Mouse (Mus musculus): Measurements from ENCODE around the gene Ccnyl1.

Gene Ccnyl1

DNA sequence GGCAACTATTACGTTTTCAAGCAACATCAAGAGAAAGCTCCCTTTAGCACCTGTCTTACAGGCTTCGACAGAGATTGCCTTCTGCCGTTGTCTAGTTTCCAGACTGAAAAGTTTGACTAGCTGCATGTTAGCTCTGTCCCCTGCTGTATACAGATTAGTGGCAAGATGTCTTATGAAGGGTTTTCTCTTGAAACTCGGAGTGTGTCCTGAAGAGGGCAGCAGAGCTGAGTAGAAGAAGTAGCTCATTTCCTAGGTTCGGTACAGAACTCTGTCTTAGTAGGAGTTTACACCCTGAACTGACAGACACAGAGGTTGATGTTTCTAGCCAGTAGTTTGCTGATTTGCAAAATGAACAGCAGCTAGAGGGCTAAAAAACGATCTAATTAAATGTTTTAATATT lies 15.0 kb downstream of the Ccnyl1 start:
- DNase-seq: peak; percentile 47

DNA sequence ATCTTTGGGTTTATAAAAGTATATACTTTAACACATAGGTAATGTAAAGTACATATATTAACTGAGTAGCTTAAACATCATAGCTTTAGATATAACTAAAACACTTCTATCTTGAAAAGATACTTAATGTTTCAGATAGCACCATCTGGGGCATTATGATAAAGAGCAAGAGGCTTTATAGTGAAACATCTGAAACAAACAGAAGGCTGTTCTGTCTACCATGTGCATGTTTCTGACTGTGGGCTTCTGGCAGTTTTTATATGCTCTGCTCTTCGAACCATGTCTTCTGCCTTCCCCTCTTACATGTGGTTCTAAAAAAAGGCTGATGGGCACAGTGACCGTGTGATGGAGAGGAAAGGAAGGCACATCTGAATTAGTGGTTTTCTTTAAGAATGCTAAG lies 16.4 kb downstream of the Ccnyl1 start:
- no peak for DNase-seq

DNA sequence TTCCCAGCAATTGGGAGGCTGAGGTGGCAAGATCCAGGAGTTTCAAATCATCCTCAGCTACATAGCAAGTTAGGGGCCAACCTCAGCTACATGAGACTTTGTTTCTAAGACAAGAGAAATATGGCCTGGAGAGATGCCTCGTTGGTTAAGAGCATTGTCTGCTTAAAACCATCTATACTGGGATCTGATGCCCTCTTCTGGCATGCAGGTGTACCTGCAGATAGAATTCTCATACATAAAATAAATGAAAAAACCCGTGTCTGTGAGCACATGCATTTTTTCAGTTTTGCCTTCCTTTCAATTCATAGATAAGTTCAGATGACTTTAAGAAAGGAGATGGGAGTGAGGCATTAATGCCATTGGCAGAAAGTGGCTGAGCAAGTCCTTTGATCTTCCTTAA lies 19.6 kb downstream of the Ccnyl1 start:
- no peak for DNase-seq

DNA sequence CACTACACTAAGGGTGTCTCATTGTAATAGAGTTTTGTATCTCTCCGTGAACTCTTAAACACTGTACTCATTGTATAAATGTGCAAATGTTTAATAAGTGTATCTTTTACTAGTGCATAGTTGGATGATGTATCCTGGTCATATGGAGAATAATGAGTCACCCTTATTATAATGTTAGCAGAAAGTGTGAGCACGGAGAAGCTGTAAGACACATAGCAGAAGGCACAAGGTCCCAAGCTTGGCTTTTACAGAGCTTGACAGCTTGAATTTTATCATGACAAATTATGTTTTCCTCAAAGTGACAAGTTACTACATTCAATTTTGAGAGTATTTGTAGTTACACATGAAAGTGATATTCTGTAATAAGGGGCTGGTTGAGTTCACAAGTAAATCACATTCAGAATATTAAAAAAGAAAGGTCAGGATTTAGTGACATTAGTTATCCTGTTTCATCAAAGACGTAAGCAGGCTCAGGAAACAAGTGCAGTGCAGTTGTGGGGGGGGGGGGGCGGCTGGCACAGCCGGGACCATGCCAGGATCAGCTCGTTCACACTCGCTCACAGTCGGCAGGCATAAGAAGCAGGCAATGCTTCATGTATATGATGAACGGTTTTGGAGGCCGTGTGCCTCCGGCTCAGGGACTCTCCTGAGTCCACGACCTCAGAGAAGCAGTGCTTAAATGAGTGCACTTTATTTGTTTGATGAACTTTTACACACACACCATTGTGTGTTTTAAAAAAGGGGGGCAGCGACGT lies 21.9 kb downstream of the Ccnyl1 start:
- DNase-seq: no peak

DNA sequence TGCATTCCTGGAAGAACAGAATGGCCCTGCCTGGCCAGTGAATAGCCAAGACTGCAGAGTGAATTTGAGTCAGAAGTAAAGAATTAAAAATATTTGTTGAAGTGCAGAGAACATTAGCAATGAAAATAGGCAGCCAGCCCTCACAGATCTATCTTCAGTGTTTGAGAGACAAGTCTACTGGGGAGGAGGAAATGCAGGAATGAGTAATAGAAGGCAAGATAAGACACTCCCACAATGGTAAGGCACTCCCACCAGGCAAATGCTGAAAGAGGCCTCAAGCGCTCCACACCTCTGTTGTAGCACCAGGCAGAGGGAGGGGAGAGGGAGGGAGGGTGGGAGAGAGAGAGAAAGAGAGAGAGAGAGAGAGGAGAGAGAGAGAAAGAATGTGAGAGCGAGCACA lies 25.2 kb downstream of the Ccnyl1 start:
- no peak for DNase-seq

DNA sequence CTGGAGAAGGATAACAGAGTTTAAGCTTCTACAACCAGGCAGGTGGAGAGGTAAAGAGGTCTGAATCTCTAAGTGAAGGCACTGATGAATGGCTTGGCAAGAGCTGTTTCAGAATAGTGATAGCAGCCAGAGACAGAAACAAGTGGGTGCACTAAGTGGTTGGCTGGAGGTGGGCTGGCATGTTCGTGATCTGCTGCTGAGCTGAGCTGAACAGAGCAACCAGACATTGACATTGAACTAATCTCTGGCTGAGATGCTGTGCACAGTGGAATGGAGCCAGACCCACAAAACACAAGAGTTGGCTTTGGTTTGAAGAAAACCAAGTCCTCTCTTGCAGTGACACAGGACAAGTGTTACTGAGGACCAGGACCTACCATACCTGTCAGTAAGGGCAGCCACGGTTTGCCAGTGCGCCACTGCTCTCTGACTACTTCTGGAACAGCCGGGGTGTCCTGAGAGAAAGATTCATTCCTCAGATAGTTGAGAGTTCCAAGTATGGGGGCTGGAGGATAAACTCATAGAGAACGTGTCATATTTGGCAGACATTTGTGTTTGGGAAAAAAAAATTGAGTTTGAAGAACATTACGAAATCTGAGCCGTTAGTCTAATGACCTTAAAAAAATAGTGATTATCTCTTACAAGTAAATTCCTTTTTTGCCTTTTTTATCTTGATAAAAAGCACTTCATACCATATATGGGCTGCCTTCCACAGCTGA lies 26.5 kb downstream of the Ccnyl1 start:
- DNase-seq: no peak

DNA sequence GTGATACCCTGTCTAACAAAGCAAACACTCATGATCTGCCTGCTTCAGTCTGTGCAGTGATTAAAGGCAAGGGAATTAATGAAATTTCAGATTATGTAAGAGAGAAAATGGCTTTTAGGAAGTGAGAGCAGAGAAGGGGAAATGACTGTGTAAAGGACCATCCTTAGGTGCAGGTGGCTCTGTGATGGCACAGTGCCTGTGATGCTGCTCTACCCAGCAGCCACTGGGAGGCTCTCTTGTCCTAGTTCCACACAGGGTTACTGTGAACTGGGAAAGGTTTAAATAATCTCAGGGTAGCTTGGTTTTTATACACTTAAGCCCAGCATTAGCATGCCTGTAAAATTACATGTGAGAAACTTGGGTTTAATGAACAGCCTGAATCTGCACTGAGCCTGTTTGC lies 27.2 kb downstream of the Ccnyl1 start:
- DNase-seq: peak; percentile 51

DNA sequence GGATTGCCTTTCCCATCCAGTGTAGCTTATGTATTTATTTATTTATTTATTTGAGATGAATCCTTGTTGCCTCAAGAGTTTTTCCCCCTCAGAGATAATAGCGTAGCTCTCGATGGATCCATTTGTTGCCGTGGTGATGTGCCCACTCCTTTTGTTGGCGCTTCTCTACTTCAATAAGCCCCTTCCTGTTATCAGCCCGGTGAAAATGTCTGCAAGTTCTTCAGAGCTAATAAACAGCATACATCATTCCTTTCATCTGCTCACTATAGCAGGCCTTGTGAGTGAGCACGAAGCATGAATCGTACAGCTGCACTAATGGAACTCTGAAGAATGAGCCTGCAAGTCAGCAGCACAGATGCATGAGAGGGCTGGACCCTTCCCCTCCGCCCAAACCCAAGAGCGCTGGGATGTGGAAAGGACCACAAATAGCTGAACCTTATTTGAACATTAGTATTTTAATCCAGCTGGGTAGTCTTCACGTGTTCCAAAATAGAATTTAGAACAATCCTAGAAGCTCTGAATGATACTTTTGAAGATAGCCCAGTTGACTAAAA lies 30.9 kb downstream of the Ccnyl1 start:
- no peak for DNase-seq

DNA sequence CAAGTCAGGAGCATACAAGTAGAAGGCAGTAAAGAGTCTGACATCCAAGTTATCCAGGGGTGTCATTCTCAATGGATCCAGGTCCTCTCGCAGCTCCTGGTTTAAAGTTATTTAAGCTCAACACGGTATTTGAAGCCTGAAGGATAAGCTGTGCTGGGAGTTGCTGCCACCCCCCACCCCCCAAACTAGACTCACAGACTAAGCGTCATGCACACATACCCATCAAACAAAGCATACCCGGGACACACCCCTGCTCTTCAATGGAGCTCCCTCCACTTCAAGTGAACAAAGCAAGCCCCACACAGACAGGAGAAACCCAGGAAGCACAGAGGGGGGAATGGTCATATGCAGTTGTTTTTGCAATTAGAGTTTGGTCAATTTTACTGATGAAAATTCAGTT lies 39.8 kb downstream of the Ccnyl1 start:
- DNase-seq: no peak

DNA sequence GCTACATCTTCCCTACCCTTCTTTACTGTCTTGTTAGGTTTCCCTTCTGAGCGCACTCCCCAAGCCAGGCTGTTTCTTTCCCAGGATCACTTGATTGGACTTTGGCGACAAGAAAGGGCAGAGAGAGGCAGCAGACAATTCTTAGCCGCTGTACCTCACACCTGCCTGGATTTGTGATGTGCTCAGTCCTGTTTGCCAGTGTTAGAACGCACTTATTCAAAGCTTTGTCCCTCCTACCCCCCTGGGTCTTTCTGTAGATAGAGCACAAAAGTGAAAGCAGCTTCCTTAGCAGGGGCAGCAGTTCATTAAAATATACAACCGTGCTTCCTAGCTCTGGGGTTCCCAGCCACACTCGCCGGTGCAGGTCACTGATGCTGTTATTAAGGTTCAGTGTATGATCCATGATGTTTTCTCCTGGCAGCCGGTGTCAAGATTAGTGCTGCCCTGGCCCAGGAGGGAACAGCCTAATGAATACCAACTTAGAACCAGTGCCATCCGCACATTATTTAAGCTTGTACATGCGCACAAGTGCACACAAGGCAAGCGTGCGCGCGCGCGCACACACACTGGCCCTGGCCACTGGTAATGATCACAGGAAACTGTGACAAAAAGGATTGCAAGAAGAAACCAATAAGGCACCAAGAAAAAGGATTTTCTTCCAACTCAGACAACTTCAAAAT lies 41.2 kb downstream of the Ccnyl1 start:
- DNase-seq: no peak

DNA sequence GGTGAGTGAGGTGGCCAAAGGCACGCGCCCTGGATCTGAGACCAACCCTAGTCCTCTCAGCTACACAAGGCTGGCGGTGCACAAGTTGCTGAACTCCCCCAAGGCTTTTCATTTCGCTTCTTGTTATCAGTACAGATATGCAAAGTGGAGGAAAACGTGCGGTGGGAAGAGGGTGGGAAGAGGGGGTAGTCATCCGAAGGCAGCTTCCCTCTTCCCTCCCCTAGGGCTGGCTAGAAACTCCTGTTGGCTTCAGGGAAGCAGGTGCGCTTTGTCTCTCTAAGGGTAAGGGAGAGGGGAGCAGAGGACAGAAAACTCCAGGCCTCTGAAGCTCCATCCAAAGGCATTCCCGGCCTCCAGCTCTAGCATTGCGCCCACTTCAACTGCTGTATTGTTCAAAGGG lies 41.9 kb downstream of the Ccnyl1 start:
- DNase-seq: no peak

DNA sequence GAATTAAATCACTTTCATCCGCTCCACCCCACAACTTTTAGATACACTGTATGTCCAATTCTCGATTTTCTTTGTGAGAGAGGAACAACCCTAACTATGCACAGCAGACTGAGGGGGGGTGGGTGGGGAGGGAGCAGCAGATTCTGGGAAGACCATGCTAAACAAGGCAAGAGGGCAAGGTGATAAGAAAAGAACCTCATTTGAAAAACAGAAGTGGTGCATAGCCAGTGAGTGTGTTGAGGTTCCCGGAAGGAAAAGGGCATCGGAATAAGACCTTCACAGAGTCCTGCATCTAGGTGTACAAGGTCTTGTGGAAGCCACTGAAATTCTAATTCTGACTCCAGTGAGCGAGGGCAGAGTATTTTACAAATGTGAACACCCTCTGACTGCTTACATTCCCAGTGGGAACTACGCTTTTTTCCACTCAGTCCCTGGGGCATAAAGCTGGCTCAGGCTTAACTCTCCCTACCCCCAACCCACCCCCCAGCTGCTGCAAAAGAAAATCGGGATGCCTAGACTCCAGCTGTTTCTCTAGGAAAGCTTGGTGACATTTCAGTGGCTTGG lies 42.5 kb downstream of the Ccnyl1 start:
- no peak for DNase-seq

DNA sequence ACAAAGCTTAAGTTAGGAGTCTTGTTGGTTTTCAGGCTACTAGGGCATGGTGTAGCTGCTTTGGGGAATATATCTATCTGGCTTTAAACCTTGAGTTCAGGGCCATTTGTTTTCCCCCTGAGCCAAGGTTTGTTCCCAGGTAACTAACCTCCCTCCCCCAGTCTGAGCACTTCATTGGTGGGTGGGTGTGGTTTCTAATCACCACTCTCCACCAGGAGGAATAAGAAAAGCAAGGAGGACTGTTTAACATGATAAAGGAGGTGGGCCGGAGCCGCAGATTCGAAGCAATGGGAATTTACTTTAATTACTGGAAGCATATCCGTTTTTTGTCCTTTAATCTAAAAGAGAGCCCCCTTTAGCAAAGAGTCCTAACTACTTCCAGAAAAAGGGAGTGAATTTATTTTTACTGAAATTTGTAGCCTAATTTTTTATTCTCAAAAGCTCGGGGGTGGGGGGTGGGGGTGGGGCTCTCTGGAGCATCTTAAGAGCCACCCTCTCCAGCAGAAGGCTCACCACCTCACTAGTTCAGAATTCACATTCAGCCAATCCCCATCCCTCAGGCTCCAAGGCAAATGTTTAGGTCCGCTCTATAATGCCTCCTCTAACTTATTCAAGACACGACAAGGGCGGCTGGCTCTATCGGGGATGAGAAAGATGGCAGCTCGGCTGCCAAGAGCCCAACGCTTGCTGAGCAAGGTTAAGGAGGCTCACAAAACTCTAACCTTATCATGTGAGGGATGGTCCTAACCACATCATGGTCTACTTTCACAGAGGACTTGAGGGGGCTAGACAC lies 43.4 kb downstream of the Ccnyl1 start:
- DNase-seq: no peak

DNA sequence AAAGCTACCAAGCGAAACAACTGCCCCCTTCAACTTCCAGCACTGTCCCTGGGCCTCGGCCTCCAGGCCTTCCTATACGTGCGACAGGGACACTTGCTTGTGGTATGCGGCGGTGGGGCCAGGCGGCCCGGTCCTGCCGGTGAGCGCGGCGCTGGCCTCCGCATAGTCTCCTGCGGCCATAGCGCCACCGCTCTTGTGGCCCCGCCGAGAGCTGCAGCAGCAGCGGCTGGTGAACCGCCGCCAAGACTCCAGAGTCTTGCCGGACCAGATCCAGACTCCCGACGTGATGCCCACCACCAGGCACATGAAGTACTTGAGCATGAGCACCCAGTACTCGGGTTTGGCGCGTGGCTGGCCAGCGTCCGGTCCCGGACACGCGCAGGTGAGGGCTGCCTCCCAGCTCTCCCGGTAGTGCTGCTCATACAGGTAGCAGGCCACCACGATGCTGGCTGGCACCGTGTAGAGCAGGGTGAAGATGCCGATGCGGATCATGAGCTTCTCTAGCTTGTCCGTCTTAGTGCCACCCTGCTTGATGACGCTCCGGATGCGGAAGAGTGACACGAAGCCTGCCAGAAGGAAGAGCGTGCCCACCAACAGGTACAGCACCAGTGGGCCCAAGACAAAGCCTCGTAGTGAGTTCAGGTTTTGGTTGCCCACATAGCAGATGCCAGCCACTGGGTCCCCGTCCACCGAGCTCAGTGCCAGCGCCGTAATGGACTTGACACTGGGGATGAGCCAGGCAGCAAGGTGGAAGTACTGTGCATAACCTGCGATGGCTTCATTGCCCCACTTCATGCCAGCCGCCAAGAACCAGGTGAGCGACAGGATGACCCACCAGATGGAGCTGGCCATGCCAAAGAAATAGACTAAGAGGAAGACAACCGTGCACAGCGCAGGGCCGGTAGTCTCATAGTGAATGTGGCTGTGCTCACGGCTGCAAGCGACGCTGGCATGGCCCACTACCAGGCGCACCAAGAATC lies 44.8 kb downstream of the Ccnyl1 start:
- DNase-seq: peak; percentile 45

DNA sequence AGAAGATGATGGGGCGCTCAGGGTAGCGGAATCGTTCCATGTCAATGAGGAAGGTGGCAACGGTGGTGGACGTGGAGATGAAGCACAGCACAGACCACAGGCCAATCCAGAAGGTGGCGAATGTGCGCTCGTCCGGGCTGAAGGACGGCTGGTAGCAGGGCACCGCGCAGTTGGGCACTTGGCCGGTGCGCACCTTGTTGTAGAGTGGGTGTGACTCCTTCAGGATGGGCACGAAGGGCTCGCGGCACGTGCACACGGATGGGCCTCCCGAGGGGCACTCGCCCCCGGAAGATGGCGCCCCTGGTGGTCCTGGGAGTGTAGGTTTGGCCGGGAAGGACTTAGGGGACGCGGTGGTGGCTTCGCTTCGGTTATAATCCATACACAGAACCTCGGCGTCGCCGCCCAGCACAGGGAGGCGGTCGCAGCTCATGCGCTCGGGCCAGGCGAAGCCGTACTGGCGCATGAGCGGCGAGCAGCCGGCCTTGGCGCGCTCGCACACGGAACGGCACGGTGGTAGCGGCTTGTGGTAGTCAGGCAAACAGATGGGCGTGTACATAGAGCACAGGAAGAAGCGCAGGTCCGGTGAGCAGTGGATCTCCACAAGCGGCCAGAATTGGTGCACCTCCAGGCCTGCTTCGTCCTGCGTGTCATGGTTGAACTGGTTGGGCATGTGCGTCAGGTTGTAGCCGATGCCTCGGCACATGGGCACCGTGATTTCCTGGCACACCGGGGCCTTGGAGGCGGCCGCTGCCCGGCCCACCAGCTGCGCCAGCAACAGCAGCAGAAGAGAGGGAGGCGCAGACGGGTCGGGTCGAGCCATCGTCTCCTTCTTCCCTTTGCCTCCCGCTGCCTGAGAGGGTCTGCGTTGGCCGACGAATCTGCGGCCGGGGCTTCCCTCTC lies 45.8 kb downstream of the Ccnyl1 start:
- DNase-seq: peak; percentile 34

DNA sequence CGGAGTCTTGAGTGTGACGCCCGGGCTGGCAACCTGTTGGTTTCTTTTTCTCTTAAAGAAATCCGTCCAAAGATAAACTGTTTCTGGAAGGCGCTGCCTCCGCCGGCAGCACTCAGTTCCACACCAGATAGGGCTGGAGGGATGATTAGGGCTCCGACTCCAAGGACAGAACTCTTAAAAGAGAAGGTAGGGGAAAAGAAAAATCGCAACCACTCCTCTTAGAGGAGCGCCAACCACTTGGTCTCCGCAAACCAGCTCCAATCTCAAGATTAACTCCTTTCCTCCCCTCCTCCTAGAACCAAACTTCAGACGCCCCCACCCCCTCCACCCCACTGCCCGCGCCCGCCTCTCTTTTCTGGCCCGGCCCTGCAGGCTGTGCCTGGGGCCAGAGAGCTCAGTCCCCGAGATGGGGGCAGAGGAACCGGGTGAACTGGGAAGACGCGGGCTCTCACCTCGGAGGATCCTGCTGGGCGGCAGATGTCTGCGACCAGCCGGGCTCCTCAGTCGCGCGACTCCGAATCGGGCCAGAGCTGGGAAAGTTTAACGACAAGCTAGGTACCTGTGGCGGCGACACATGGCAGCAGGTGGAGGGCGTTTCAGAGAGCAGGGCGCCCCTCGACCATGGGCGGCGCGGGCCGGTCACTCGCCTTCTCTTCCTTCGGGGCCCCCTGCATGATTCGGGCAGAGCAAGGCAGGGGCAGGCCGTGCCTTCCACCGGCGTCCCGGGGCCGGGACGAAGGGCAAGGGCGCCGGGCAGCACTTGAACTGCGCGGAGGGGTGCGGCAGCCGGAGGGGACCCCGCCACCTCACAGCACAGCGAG lies 46.6 kb downstream of the Ccnyl1 start:
- DNase-seq: peak; percentile 11

DNA sequence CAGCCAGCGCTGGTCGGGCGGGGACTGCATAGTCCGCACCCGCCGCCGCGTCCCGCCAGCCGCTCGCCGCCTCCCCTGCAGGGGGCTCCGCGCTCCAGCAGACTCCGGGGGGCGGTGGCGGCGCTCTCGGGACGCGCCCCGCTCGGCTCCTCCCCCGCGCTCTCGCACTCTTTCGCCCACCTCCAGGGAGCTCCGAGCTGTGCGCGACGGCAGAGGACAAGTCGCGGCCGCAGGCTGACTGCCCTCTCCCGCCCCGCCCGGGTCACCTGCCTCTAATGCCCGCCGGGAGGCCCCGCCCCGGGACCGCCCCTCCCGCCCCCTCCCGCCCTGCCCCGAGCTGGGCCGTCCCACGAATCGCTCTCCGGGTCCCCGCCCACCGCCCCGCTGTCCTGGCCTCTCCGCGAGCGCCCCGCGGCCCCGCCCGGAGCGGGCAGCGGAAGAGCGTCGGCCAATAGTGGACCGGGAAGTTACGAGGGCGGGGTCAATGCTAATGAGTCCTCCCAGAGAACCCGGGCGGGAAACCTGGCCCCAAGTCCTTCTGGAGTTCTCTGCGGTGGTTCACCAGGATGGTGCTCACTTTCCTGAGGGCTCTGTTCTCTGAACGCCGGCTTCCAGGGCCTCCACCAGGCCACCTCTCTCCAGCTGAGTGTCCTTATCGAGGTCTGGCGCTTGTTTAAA lies 47.4 kb downstream of the Ccnyl1 start, which contains the start of gene Fzd5:
TSS of gene Fzd5 (minus strand) at position 250 of the 678 bp plus-strand sequence.
- peak; percentile 72 for DNase-seq

DNA sequence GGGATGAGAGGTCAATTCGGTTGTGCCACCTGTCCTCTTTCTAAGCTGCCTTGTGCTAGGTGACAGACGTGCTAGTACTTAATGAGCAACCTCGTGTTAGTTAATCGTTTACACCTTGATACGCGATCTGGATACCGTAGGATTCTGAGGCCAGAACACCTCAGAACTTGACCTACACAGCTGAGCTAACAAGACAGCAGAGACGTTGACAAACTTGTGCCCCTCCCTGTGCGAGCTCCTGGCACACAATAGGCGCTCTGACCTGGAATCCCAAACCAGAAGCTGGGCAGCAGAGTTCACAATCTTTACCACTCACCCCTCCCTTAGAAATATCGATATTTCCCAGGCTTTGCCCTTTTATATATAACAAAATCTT lies 47.9 kb downstream of the Ccnyl1 start:
- no peak for DNase-seq

DNA sequence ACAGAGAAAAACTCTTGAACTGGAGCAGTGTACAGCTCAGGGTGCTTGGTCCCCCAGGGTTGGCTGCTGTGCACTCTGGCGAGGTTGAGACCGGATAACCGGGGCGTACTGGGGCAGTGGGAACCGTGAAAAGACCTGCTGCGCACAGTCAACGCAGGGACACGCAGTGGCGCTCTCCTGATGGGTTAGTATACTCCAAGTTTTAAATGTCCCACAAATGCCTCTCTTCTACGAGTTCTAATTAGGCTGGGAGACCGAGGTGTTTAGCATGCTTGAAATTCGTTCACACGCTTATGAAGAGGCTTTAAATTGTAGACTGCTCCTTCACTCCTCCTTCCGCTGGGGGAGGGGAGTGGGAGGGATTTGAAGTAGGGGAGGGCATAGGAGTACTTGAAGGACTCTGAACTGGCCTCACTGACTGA lies 48.4 kb downstream of the Ccnyl1 start:
- no peak for DNase-seq
